Mouse (Mus musculus): ENCODE results near the gene Aebp1.

GRCm38 (mm10) chr11:5868324-5868723 lies 6.6 kb downstream of the Aebp1 start:
- TF ChIP-seq POLR2A (IDR thresholded peaks at IDR 0.05; ENCODE audit: borderline replicate concordance, insufficient read depth, low read length) (no peak), CTCF (IDR thresholded peaks at IDR 0.05; ENCODE audit: borderline replicate concordance, insufficient read depth, low read depth, low read length) (no peak)

Data from cerebellum, adult 2 months (tissue).